Mouse (Mus musculus) bone marrow, adult 2 months (tissue): Measurements from ENCODE around the gene Rgs11.
"Not testable (repeated sequence)": the region's sequence is repeated elsewhere in the genome, so short reads cannot be mapped to it uniquely, and the experiment has no call there.

Experiments
- CTCF ChIP-seq: fragments of 200-500 bp; IDR thresholded peaks from 2 replicates; pipeline ENCODE4 v1.5.1; 2011; ENCODE audit warnings: low read length, control low read depth; ENCODE audit not compliant: control insufficient read depth, insufficient read depth
- POLR2A ChIP-seq: fragments of 200-500 bp; IDR thresholded peaks from 2 replicates; pipeline ENCODE4 v1.6.1; 2011; ENCODE audit warnings: low read depth, mild to moderate bottlenecking, control low read depth, low read length, borderline replicate concordance; ENCODE audit not compliant: control insufficient read depth

- not testable (repeated sequence) for TF ChIP-seq POLR2A, CTCF
These were observed 11.3 kb upstream of the Rgs11 start for GRCm38 (mm10) chr17:26191486-26191885.
